Mouse (Mus musculus) erythroblast, embryonic 14.5 days (primary cell): ENCODE measurements around the gene 1700019N19Rik. TPM values are rescaled to one million over a fixed set of nuclear protein-coding genes. Genes with fewer than 3 reads are reported as not detected.

Experiments used
- H3K27me3 ChIP-seq: 2 replicates; pipeline ENCODE4 v1.6.1; 2012; ENCODE audit warnings: inconsistent platforms; ENCODE audit not compliant: control insufficient read depth
- H3K36me3 ChIP-seq: 2 replicates; pipeline ENCODE4 v1.6.1; 2012; ENCODE audit warnings: mild to moderate bottlenecking, inconsistent platforms; ENCODE audit not compliant: control insufficient read depth
- H3K4me1 ChIP-seq: 2 replicates; pipeline ENCODE4 v1.6.1; 2012; ENCODE audit warnings: inconsistent platforms; ENCODE audit not compliant: control insufficient read depth
- H3K4me3 ChIP-seq: replicated peaks from 2 replicates; pipeline ENCODE3; 2012; ENCODE audit warnings: moderate library complexity, mild to moderate bottlenecking, inconsistent platforms
- H3K9me3 ChIP-seq: 2 replicates; pipeline ENCODE4 v1.6.1; 2012; ENCODE audit warnings: low read length, inconsistent platforms, mixed read lengths; ENCODE audit not compliant: control insufficient read depth
- GATA1 ChIP-seq: IDR thresholded peaks from 2 replicates; pipeline ENCODE4 v1.6.1; 2012; ENCODE audit warnings: low read length, inconsistent platforms, mixed read lengths
- TAL1 ChIP-seq: IDR thresholded peaks from 3 replicates; pipeline ENCODE4 v1.6.1; 2012; ENCODE audit warnings: low read length, inconsistent platforms, mixed read lengths
- polyA plus RNA-seq: library from polyadenylated mRNA; stranded (reverse); fragments of >175 nt; gene quantifications from 2 replicates; pipeline ENCODE4 v1.2.3, GENCODE M21; 2012

Gene 1700019N19Rik
- polyA plus RNA-seq, 1 experiment: not detected

DNA sequence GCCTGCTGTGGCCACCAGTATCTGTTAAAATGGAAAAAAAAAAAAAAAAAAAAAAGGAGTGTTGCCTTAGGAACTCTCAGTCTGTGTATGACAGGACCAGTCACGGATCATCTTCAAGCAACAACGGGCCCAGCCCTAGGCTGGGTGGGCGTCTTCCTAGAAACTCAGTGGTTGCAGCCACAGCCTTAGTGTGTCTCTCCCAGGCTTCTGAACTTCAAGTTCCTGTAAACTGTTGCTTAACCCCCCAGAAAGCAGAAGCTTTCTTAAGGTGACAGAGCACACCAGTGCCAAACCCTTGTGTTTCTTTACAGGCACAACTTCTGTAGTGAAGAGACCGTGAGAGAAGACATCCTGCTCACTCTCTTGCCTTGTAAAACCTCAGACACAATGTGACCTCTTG lies 50.5 kb downstream of the 1700019N19Rik start:
- no peak overlapping the region for H3K4me3 ChIP-seq
- no peaks in the 10 kb centered on the region for H3K9me3 ChIP-seq
- H3K36me3 ChIP-seq: no peaks in the 10 kb centered on the region
- H3K27me3 ChIP-seq: no peaks in the 10 kb centered on the region
- TF ChIP-seq GATA1 (no peak), TAL1 (no peak)
- no peaks in the 10 kb centered on the region for H3K4me1 ChIP-seq

DNA sequence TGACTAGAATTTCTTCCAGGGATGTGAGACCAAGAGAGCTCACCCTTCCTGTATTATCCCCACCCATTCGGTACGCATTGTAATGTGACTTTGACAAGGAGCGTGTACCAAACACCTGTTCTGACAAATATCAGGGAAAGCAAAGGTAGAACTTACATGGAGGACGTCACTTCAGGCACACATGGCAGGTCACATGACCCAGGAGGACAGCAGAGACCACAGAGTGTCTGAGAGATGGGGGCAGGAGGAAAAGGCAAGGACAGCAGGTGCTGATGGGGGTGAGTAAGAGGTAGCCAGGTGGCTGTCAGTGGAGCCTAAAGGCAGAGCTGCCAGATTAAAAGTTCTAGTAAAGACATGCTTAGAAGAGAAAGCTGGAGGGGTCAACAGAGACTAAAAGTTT lies 51.5 kb downstream of the 1700019N19Rik start:
- no peaks in the 10 kb centered on the region for H3K27me3 ChIP-seq
- TF ChIP-seq GATA1 (no peak), TAL1 (no peak)
- H3K36me3 ChIP-seq: no peaks in the 10 kb centered on the region
- no peaks in the 10 kb centered on the region for H3K4me1 ChIP-seq
- no peaks in the 10 kb centered on the region for H3K9me3 ChIP-seq
- H3K4me3 ChIP-seq: no peak overlapping the region

DNA sequence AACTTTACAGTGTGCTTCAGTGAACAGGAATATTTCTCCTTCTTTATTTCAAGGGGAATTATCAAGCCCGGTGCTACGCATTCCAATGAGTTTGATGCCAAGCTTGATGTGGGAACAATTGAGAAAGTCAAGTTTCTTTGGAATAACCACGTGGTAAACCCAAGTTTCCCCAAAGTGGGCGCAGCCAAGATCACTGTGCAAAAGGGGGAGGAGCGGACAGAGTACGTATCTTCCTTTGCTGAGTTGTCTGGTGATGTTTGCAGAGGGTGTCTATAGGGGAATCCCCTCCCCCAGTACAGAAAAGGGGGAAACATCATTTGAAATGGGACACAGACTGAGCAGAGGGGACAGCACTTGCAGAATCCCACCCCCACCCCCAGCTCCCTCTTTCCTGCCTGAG lies 53.2 kb downstream of the 1700019N19Rik start:
- Histone ChIP-seq H3K4me1 (no peaks in the 10 kb centered on the region), H3K27me3 (no peaks in the 10 kb centered on the region), H3K9me3 (no peaks in the 10 kb centered on the region), H3K4me3 (no peak overlapping the region), H3K36me3 (no peaks in the 10 kb centered on the region)
- no peak for TF ChIP-seq GATA1
- no peak for TF ChIP-seq TAL1

DNA sequence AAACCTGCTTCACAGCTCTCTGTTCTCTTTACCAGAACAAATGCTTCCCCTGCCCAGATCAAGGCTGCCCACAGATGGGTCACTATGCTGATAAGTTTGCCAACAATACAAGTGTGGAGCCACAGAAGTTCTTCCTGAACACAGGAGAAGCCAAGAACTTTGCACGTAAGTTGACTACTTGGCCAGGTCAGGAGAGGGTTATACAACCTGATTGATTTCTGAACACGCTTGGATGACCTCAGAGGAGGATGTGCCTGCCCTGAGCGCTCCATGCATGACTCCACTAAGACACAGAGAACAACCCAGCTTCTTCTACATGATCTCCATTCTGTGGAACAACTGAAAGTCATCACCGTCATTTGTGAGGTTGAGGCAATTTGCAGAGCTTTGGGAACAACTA lies 56.1 kb downstream of the 1700019N19Rik start:
- Histone ChIP-seq H3K4me1 (no peaks in the 10 kb centered on the region), H3K4me3 (no peak overlapping the region), H3K9me3 (no peaks in the 10 kb centered on the region), H3K36me3 (no peaks in the 10 kb centered on the region), H3K27me3 (no peaks in the 10 kb centered on the region)
- TF ChIP-seq GATA1 (no peak), TAL1 (no peak)

Other genes with a start within 250 kb of the 1700019N19Rik start
- gene Pnlip, start 142.0 kb downstream of the 1700019N19Rik start, polyA plus RNA-seq: not detected in 2 replicates
- not detected in 2 replicates for gene Pnliprp1, start 65.6 kb downstream of the 1700019N19Rik start, polyA plus RNA-seq
- not detected in 2 replicates for gene Pnliprp2, start 34.7 kb downstream of the 1700019N19Rik start, polyA plus RNA-seq
- not detected in 2 replicates for gene Eno4, start 149.0 kb upstream of the 1700019N19Rik start, polyA plus RNA-seq
- 0.01 TPM in 1 of 2 replicates, not detected in the other for gene Hspa12a, start 149.2 kb upstream of the 1700019N19Rik start, polyA plus RNA-seq